Mouse (Mus musculus): ENCODE results near the gene Faap24.

The Faap24 gene

GRCm38 (mm10) chr7:35396542-35397168 lies at the start of gene Faap24, which contains the start of gene Cep89:
Gene Faap24 (minus strand): TSS chr7:35396836.
Gene Cep89 (plus strand): TSS chr7:35397035.
- peak; percentile 90 to 92 for DNase-seq (ENCODE audit: low spot score in 2 of 2)

GRCm38 (mm10) chr7:35435266-35435665 lies 38.6 kb upstream of the Faap24 start:
- DNase-seq (ENCODE audit: low spot score in 2 of 2): no peak

GRCm38 (mm10) chr7:35428146-35428545 lies 31.5 kb upstream of the Faap24 start:
- no peak for DNase-seq (ENCODE audit: low spot score in 2 of 2)

GRCm38 (mm10) chr7:35423071-35423470 lies 26.4 kb upstream of the Faap24 start:
- DNase-seq (ENCODE audit: low spot score in 2 of 2): no peak

GRCm38 (mm10) chr7:35416654-35416948 lies 20.0 kb upstream of the Faap24 start:
- no peak for DNase-seq (ENCODE audit: low spot score in 2 of 2)

- DNase-seq (ENCODE audit: low spot score in 2 of 2): no peak
These were observed 19.4 kb upstream of the Faap24 start for GRCm38 (mm10) chr7:35415801-35416653.

- no peak for DNase-seq (ENCODE audit: low spot score in 2 of 2)
These were observed 18.6 kb upstream of the Faap24 start for GRCm38 (mm10) chr7:35415226-35415625.

- no peak for DNase-seq (ENCODE audit: low spot score in 2 of 2)
These were observed 4.5 kb upstream of the Faap24 start for GRCm38 (mm10) chr7:35401169-35401568.

- DNase-seq (ENCODE audit: low spot score in 2 of 2): no peak
These were observed 741 bp downstream of the Faap24 start for GRCm38 (mm10) chr7:35395734-35396456.

GRCm38 (mm10) chr7:35392935-35393334 lies 3.7 kb downstream of the Faap24 start:
- DNase-seq (ENCODE audit: low spot score in 2 of 2): no peak

GRCm38 (mm10) chr7:35388694-35389093 lies 7.9 kb downstream of the Faap24 start:
- no peak for DNase-seq (ENCODE audit: low spot score in 2 of 2)

GRCm38 (mm10) chr7:35386525-35386952 lies 10.1 kb downstream of the Faap24 start:
- no peak for DNase-seq (ENCODE audit: low spot score in 2 of 2)

GRCm38 (mm10) chr7:35382706-35383353 lies 13.8 kb downstream of the Faap24 start:
- DNase-seq (ENCODE audit: low spot score in 2 of 2): no peak

- no peak for DNase-seq (ENCODE audit: low spot score in 2 of 2)
These were observed 14.8 kb downstream of the Faap24 start for GRCm38 (mm10) chr7:35381861-35382260.

GRCm38 (mm10) chr7:35380351-35380750 lies 16.3 kb downstream of the Faap24 start:
- DNase-seq (ENCODE audit: low spot score in 2 of 2): no peak

GRCm38 (mm10) chr7:35379492-35380119 lies 17.0 kb downstream of the Faap24 start:
- DNase-seq (ENCODE audit: low spot score in 2 of 2): no peak

GRCm38 (mm10) chr7:35376623-35377022 lies 20.0 kb downstream of the Faap24 start:
- no peak for DNase-seq (ENCODE audit: low spot score in 2 of 2)

GRCm38 (mm10) chr7:35374265-35374664 lies 22.4 kb downstream of the Faap24 start:
- no peak for DNase-seq (ENCODE audit: low spot score in 2 of 2)

GRCm38 (mm10) chr7:35373146-35373989 lies 23.3 kb downstream of the Faap24 start:
- no peak for DNase-seq (ENCODE audit: low spot score in 2 of 2)

GRCm38 (mm10) chr7:35372483-35373017 lies 24.1 kb downstream of the Faap24 start:
- no peak for DNase-seq (ENCODE audit: low spot score in 2 of 2)
